Mouse (Mus musculus) right cerebral cortex, postnatal 14 days (tissue): ENCODE measurements at regions not wholly inside any gene's neighbourhood (a gene's known extent, or its start where the extent isn't known, plus 50 kb on each side); places are given as distances from the start of the nearest gene placed in this dataset.
"Not testable (repeated sequence)": the region's sequence is repeated elsewhere in the genome, so short reads cannot be mapped to it uniquely, and the experiment has no call there.

Experiments
- DNase-seq: peaks from one replicate; pipeline ENCODE4 v3.0.0; 2022

- DNase-seq: no peak
These were observed 113.7 kb upstream of the Cwc22 start for GRCm38 (mm10) chr2:78059801-78060416.

- DNase-seq: no peak
These were observed 112.8 kb upstream of the Cwc22 start for GRCm38 (mm10) chr2:78058988-78059387.

- no peak for DNase-seq
These were observed 107.7 kb upstream of the Cwc22 start for GRCm38 (mm10) chr2:78053910-78054309.

- DNase-seq: no peak
These were observed 104.4 kb upstream of the Cwc22 start for GRCm38 (mm10) chr2:78050542-78050941.

- peak; percentile 83 for DNase-seq
These were observed 103.2 kb upstream of the Cwc22 start for GRCm38 (mm10) chr2:78049248-78049874.

GRCm38 (mm10) chr2:78048706-78049055 is 102.5 kb upstream of the Cwc22 start:
- DNase-seq: peak; percentile 9

- DNase-seq: no peak
These were observed 102.0 kb upstream of the Cwc22 start for GRCm38 (mm10) chr2:78048030-78048705.

GRCm38 (mm10) chr2:78027319-78027718 is 81.1 kb upstream of the Cwc22 start:
- no peak for DNase-seq

- no peak for DNase-seq
These were observed 80.6 kb upstream of the Cwc22 start for GRCm38 (mm10) chr2:78026808-78027207.

- no peak for DNase-seq
These were observed 79.7 kb upstream of the Cwc22 start for GRCm38 (mm10) chr2:78025651-78026435.

- no peak for DNase-seq
These were observed 78.9 kb upstream of the Cwc22 start for GRCm38 (mm10) chr2:78024981-78025565.

- DNase-seq: no peak
These were observed 77.9 kb upstream of the Cwc22 start for GRCm38 (mm10) chr2:78023916-78024685.

GRCm38 (mm10) chr2:78023416-78023815 is 77.2 kb upstream of the Cwc22 start:
- DNase-seq: no peak

- DNase-seq: no peak
These were observed 76.6 kb upstream of the Cwc22 start for GRCm38 (mm10) chr2:78022756-78023155.

GRCm38 (mm10) chr2:78021905-78022304 is 75.7 kb upstream of the Cwc22 start:
- DNase-seq: no peak

GRCm38 (mm10) chr2:78021356-78021900 is 75.3 kb upstream of the Cwc22 start:
- no peak for DNase-seq

GRCm38 (mm10) chr2:78020516-78020915 is 74.3 kb upstream of the Cwc22 start:
- no peak for DNase-seq

GRCm38 (mm10) chr2:78019916-78020315 is 73.7 kb upstream of the Cwc22 start:
- DNase-seq: no peak

GRCm38 (mm10) chr2:78012441-78012840 is 66.3 kb upstream of the Cwc22 start:
- not testable (repeated sequence) for DNase-seq

GRCm38 (mm10) chr2:78011821-78012220 is 65.6 kb upstream of the Cwc22 start:
- no peak for DNase-seq

GRCm38 (mm10) chr2:78011051-78011800 is 65.1 kb upstream of the Cwc22 start:
- DNase-seq: no peak
